Mouse (Mus musculus): ENCODE measurements around the gene Rab8b. TPM values are rescaled to one million over a fixed set of nuclear protein-coding genes. Genes with fewer than 3 reads are reported as not detected.
A peak's percentile ranks its signal among the peaks of the same experiment; 100 is the strongest.
"Not testable (repeated sequence)": the region's sequence is repeated elsewhere in the genome, so short reads cannot be mapped to it uniquely, and the experiment has no call there.

Rab8b gene
- polyA plus RNA-seq, 1 experiment from 2014 or later: 27.6 TPM

DNA sequence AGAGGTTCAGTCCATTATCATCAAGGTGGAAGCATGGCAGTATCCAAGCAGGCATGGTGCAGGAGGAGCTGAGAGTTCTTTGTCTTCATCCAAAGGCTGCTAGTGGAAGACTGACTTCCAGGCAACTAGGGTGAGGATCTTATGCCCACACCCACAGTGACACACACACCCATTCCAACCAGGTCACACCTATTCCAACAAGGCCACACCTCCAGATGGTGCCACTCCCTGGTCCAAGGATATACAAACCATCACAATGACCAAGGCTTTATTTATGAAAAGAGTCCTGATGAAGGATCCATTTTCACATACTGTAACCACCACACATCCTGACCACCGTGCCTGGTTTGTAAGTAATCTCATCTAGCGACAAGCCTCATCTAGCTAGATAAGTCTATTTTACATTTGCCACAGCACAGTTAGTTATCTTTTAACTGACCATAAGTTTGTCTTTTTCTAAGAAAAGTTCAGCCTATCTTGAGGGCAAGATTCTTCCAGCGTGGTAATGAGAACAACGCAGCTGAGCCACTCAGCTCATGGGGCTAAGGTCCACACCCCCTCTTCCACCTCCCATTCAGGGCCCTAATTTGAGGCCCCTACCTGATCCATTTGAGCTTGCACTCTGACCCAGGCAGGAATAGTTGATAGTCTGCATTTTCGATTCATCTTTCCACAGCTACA is 6.1 kb downstream of the Rab8b start:
- H3K4me1 ChIP-seq (ENCODE audit: control insufficient read depth, insufficient read depth, low read length); ATAC-seq (ENCODE audit: low FRiP score, low TSS enrichment); H3K27ac ChIP-seq (replicated peaks; ENCODE audit: low read depth, low read length): not testable (repeated sequence)

GRCm38 (mm10) chr9:66912304-66912703 is 7.2 kb downstream of the Rab8b start:
- DNase-seq: peak; percentile 31
- H3K9ac ChIP-seq (replicated peaks; ENCODE audit: low read length): no peak overlapping the region
- no peaks in the 10 kb centered on the region for H3K9me3 ChIP-seq (ENCODE audit: control insufficient read depth, low read length)
- H3K27ac ChIP-seq (replicated peaks; ENCODE audit: low read depth, low read length): no peak overlapping the region
- no peaks in the 10 kb centered on the region for H3K4me1 ChIP-seq (ENCODE audit: control insufficient read depth, insufficient read depth, low read length)
- H3K36me3 ChIP-seq (ENCODE audit: control insufficient read depth, insufficient read depth, low read length): no peaks in the 10 kb centered on the region
- no peak overlapping the region for H3K4me2 ChIP-seq (ENCODE audit: low read length)
- H3K4me3 ChIP-seq (replicated peaks; ENCODE audit: low read depth, low read length): no peak overlapping the region
- ATAC-seq (ENCODE audit: low FRiP score, low TSS enrichment): no peak
- no peaks in the 10 kb centered on the region for H3K27me3 ChIP-seq (ENCODE audit: control insufficient read depth, insufficient read depth, low read length)

More for the DNA sequence above, 6.1 kb downstream of the Rab8b start:
- not testable (repeated sequence) for DNase-seq; H3K9me3 ChIP-seq (ENCODE audit: control insufficient read depth, low read length); H3K9ac ChIP-seq (replicated peaks; ENCODE audit: low read length); H3K4me3 ChIP-seq (replicated peaks; ENCODE audit: low read depth, low read length); H3K4me2 ChIP-seq (ENCODE audit: low read length); H3K27me3 ChIP-seq (ENCODE audit: control insufficient read depth, insufficient read depth, low read length); H3K36me3 ChIP-seq (ENCODE audit: control insufficient read depth, insufficient read depth, low read length)
- WGBS: 96% methylated on average over 5 of the region's 5 CpGs

- H3K9me3 ChIP-seq (ENCODE audit: control insufficient read depth, low read length): no peaks in the 10 kb centered on the region
- H3K4me2 ChIP-seq (ENCODE audit: low read length): no peak overlapping the region
- DNase-seq: no peak
- ATAC-seq (ENCODE audit: low FRiP score, low TSS enrichment): no peak
- no peaks in the 10 kb centered on the region for H3K36me3 ChIP-seq (ENCODE audit: control insufficient read depth, insufficient read depth, low read length)
- 92% methylated on average over 5 of the region's 5 CpGs for WGBS
- H3K9ac ChIP-seq (replicated peaks; ENCODE audit: low read length): no peak overlapping the region
- H3K4me1 ChIP-seq (ENCODE audit: control insufficient read depth, insufficient read depth, low read length): no peaks in the 10 kb centered on the region
- no peak overlapping the region for H3K4me3 ChIP-seq (replicated peaks; ENCODE audit: low read depth, low read length)
- H3K27ac ChIP-seq (replicated peaks; ENCODE audit: low read depth, low read length): no peak overlapping the region
- H3K27me3 ChIP-seq (ENCODE audit: control insufficient read depth, insufficient read depth, low read length): no peaks in the 10 kb centered on the region
Observed at GRCm38 (mm10) chr9:66910677-66911076, 8.8 kb downstream of the Rab8b start.

DNA sequence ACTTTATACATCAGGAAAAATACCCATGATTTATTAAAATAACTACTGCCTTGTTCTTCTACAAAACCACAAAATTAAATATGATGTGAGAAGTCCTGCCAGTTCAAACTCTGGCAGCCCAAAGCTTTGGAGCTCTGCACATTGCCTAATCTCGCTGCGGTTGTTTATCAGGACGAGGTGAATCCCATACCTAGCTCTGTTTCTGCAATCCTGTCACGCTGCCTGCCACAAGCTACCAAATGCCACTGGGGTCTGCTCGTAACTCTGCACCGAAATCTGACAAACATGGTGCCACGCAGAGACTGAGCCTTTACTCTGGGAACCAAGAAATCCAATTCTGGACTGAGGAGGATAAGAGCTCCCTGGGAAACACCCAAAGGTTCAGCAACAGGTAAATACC is 9.6 kb downstream of the Rab8b start:
- no peak overlapping the region for H3K4me3 ChIP-seq (replicated peaks; ENCODE audit: low read depth, low read length)
- H3K27me3 ChIP-seq (ENCODE audit: control insufficient read depth, insufficient read depth, low read length): no peaks in the 10 kb centered on the region
- WGBS: 84% methylated on average over 7 of the region's 7 CpGs
- H3K4me2 ChIP-seq (ENCODE audit: low read length): no peak overlapping the region
- H3K27ac ChIP-seq (replicated peaks; ENCODE audit: low read depth, low read length): no peak overlapping the region
- no peak for ATAC-seq (ENCODE audit: low FRiP score, low TSS enrichment)
- DNase-seq: no peak
- H3K9me3 ChIP-seq (ENCODE audit: control insufficient read depth, low read length): no peaks in the 10 kb centered on the region
- no peaks in the 10 kb centered on the region for H3K36me3 ChIP-seq (ENCODE audit: control insufficient read depth, insufficient read depth, low read length)
- no peaks in the 10 kb centered on the region for H3K4me1 ChIP-seq (ENCODE audit: control insufficient read depth, insufficient read depth, low read length)
- H3K9ac ChIP-seq (replicated peaks; ENCODE audit: low read length): no peak overlapping the region

GRCm38 (mm10) chr9:66907746-66908397 is 11.6 kb downstream of the Rab8b start:
- Histone ChIP-seq H3K4me3 (replicated peaks; ENCODE audit: low read depth, low read length) (no peak overlapping the region), H3K27me3 (ENCODE audit: control insufficient read depth, insufficient read depth, low read length) (no peaks in the 10 kb centered on the region), H3K4me1 (ENCODE audit: control insufficient read depth, insufficient read depth, low read length) (no peaks in the 10 kb centered on the region), H3K27ac (replicated peaks; ENCODE audit: low read depth, low read length) (no peak overlapping the region), H3K36me3 (ENCODE audit: control insufficient read depth, insufficient read depth, low read length) (0 out of 2 replicates have a peak, but pooled peaks cover 4% of the 10 kb centered on the region), H3K9ac (replicated peaks; ENCODE audit: low read length) (no peak overlapping the region), H3K9me3 (ENCODE audit: control insufficient read depth, low read length) (no peaks in the 10 kb centered on the region), H3K4me2 (ENCODE audit: low read length) (no peak overlapping the region)
- 87% methylated on average over 5 of the region's 5 CpGs for WGBS
- no peak for ATAC-seq (ENCODE audit: low FRiP score, low TSS enrichment)
- peak; percentile 31 for DNase-seq

GRCm38 (mm10) chr9:66907126-66907525 is 12.4 kb downstream of the Rab8b start:
- H3K9me3 ChIP-seq (ENCODE audit: control insufficient read depth, low read length): no peaks in the 10 kb centered on the region
- ATAC-seq (ENCODE audit: low FRiP score, low TSS enrichment) (no peak), DNase-seq (no peak)
- H3K4me2 ChIP-seq (ENCODE audit: low read length): no peak overlapping the region
- 95% methylated on average over 8 of the region's 8 CpGs for WGBS
- peaks cover 3% of the 10 kb centered on the region; the same call in 1 of the 2 replicates for H3K4me1 ChIP-seq (ENCODE audit: control insufficient read depth, insufficient read depth, low read length)
- H3K27me3 ChIP-seq (ENCODE audit: control insufficient read depth, insufficient read depth, low read length): no peaks in the 10 kb centered on the region
- no peak overlapping the region for H3K4me3 ChIP-seq (replicated peaks; ENCODE audit: low read depth, low read length)
- 0 out of 2 replicates have a peak, but pooled peaks cover 4% of the 10 kb centered on the region for H3K36me3 ChIP-seq (ENCODE audit: control insufficient read depth, insufficient read depth, low read length)
- no peak overlapping the region for H3K9ac ChIP-seq (replicated peaks; ENCODE audit: low read length)
- no peak overlapping the region for H3K27ac ChIP-seq (replicated peaks; ENCODE audit: low read depth, low read length)

- H3K9me3 ChIP-seq (ENCODE audit: control insufficient read depth, low read length): no peaks in the 10 kb centered on the region
- H3K4me3 ChIP-seq (replicated peaks; ENCODE audit: low read depth, low read length): no peak overlapping the region
- no peak overlapping the region for H3K27ac ChIP-seq (replicated peaks; ENCODE audit: low read depth, low read length)
- H3K4me1 ChIP-seq (ENCODE audit: control insufficient read depth, insufficient read depth, low read length): peaks cover 3% of the 10 kb centered on the region; the same call in 1 of the 2 replicates
- H3K9ac ChIP-seq (replicated peaks; ENCODE audit: low read length): no peak overlapping the region
- ATAC-seq (ENCODE audit: low FRiP score, low TSS enrichment) (no peak), DNase-seq (no peak)
- WGBS: 75% methylated on average over 9 of the region's 9 CpGs
- H3K36me3 ChIP-seq (ENCODE audit: control insufficient read depth, insufficient read depth, low read length): 0 out of 2 replicates have a peak, but pooled peaks cover 4% of the 10 kb centered on the region
- H3K4me2 ChIP-seq (ENCODE audit: low read length): no peak overlapping the region
- no peaks in the 10 kb centered on the region for H3K27me3 ChIP-seq (ENCODE audit: control insufficient read depth, insufficient read depth, low read length)
Observed at GRCm38 (mm10) chr9:66905990-66906389, 13.5 kb downstream of the Rab8b start.

- Histone ChIP-seq H3K4me3 (replicated peaks; ENCODE audit: low read depth, low read length) (no peak overlapping the region), H3K4me2 (ENCODE audit: low read length) (no peak overlapping the region), H3K9ac (replicated peaks; ENCODE audit: low read length) (no peak overlapping the region), H3K4me1 (ENCODE audit: control insufficient read depth, insufficient read depth, low read length) (peaks cover 3% of the 10 kb centered on the region; the same call in 1 of the 2 replicates), H3K27ac (replicated peaks; ENCODE audit: low read depth, low read length) (no peak overlapping the region), H3K9me3 (ENCODE audit: control insufficient read depth, low read length) (no peaks in the 10 kb centered on the region), H3K36me3 (ENCODE audit: control insufficient read depth, insufficient read depth, low read length) (0 out of 2 replicates have a peak, but pooled peaks cover 4% of the 10 kb centered on the region), H3K27me3 (ENCODE audit: control insufficient read depth, insufficient read depth, low read length) (no peaks in the 10 kb centered on the region)
- ATAC-seq (ENCODE audit: low FRiP score, low TSS enrichment): no peak
- no peak for DNase-seq
- 66% methylated on average over 4 of the region's 4 CpGs for WGBS
Observed at GRCm38 (mm10) chr9:66899526-66899925, 20.0 kb downstream of the Rab8b start.

GRCm38 (mm10) chr9:66899072-66899471 is 20.4 kb downstream of the Rab8b start:
- Histone ChIP-seq H3K27me3 (ENCODE audit: control insufficient read depth, insufficient read depth, low read length) (no peaks in the 10 kb centered on the region), H3K36me3 (ENCODE audit: control insufficient read depth, insufficient read depth, low read length) (0 out of 2 replicates have a peak, but pooled peaks cover 4% of the 10 kb centered on the region), H3K4me1 (ENCODE audit: control insufficient read depth, insufficient read depth, low read length) (peaks cover 3% of the 10 kb centered on the region; the same call in 1 of the 2 replicates), H3K9ac (replicated peaks; ENCODE audit: low read length) (no peak overlapping the region), H3K4me2 (ENCODE audit: low read length) (no peak overlapping the region), H3K27ac (replicated peaks; ENCODE audit: low read depth, low read length) (no peak overlapping the region), H3K4me3 (replicated peaks; ENCODE audit: low read depth, low read length) (no peak overlapping the region), H3K9me3 (ENCODE audit: control insufficient read depth, low read length) (no peaks in the 10 kb centered on the region)
- 92% methylated on average over 2 of the region's 2 CpGs for WGBS
- ATAC-seq (ENCODE audit: low FRiP score, low TSS enrichment) (no peak), DNase-seq (no peak)
